Mouse (Mus musculus) CD8-positive naive resting alpha-beta T cell, adult 57 days (primary cell): Measurements from ENCODE around the gene Olfr967. TPM values are rescaled to one million over a fixed set of nuclear protein-coding genes. Genes with fewer than 3 reads are reported as not detected.

Source experiments
- total RNA-seq: library from RNA; stranded (reverse); gene quantifications from one replicate; pipeline ENCODE4 v1.2.4, GENCODE M21; 2023

The Olfr967 gene
- not detected for total RNA-seq

DNA sequence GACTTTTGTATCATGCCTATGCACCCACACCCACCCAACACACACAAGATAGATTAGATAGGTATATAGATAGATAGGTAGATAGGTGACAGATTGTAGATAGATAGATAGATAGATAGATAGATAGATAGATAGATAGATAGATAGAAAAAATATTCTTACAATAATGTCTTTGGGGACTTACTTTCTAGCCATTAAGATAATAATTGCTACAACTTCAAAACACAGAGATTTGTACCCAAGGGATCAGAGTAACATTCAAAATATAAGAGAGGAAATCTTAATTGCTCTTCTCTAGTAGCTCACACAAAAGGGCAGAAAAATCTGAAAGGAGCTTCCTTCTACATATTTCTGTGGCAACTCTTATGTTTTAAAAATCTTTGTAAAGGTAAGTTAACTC lies at the start of gene Olfr967:
Olfr967 (plus strand) TSS at position 301 of the 400 bp plus-strand sequence.

DNA sequence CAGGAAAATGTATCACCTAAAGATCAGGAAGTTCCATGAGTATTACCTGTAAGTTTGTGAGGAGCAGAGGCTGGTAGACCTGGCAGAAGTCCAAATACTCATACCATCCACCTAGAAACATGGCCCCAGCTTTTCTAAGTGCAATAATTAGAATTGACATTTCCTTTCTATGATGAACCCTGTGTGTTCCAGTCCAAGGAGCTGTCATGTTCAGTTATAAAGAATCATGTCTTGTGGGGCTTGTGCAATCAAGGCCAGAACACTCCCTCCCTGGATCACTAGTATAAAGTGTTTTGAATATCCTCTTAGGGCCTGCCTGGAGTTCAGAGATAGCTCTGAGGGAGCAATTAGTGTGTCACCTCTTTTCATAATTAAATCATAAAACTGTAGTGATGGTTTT lies 39.0 kb upstream of the Olfr967 start, which contains the start of gene Olfr149:
Olfr149 (minus strand) TSS at position 101 of the 400 bp plus-strand sequence.

DNA sequence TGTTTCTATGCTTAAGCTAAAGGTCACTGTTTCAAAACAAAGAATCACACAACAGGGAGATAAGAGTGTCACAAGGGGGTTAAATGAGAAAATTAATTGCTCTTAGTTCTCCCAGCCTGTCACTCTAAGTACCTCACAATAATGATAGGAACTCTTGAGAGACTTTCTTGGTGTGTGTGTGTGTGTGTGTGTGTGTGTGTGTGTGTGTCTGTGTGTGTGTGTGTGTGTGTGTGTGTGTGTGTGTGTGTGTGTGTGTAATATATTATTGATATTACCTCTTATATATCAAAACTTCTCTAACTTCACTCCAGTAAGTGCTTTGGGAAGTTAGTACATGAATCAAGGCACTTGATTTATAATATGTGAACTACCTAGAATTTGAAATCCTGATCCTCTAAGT lies 35.0 kb upstream of the Olfr967 start, which contains the start of gene Olfr965:
Olfr965 (plus strand) TSS at position 301 of the 400 bp plus-strand sequence.

DNA sequence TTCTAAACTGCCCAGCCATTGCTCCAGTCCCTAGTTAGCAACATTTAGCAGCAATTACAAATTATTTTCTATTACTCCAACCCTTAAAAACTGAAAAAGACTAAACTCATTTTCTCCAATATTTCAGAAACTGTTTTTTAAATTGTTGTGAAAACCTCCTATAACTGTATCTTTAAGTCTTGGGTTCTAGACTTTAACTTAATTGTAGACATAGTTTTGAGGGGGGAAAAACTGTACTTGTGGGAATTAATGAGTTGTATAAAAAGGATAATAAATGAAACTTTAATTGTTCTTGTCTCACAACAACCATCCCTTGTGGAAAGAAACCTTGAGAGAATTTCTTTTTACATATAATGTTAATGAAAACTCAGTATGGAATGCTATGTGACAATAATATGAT lies 15.4 kb upstream of the Olfr967 start, which contains the start of gene Olfr150:
Olfr150 (plus strand) TSS at position 301 of the 400 bp plus-strand sequence.

DNA sequence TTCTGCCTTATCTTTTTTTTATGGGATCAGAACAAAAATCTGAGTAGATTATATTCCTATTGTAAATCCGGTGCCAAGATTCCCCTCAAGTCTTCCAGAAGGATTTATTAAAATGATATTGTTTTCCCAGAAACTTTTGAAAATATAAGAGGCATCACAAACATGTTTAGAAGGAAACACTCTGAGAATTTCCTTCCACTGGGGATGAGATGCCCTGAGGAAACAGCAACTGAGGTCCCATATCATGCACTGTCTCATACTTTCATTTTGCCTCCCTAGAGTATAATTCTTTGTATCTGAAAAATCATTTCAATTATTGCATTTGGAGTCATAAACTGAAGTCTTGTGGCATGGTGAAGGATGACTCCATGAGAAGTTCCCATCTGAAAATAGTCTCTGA lies 37.1 kb downstream of the Olfr967 start, which contains the start of gene Olfr968:
Olfr968 (minus strand) TSS at position 101 of the 400 bp plus-strand sequence.

GRCm38 (mm10) chr9:39790558-39790957 lies 44.5 kb downstream of the Olfr967 start, which contains the start of gene Olfr969:
Gene Olfr969 (plus strand): TSS chr9:39790945.

Other genes with a start within 250 kb of the Olfr967 start
- not detected for gene Olfr957, start 230.4 kb upstream of the Olfr967 start, total RNA-seq
- gene Olfr958, start 192.2 kb upstream of the Olfr967 start, total RNA-seq: not detected
- not detected for gene Olfr959, start 170.7 kb upstream of the Olfr967 start, total RNA-seq
- not detected for gene AW551984, start 141.8 kb upstream of the Olfr967 start, total RNA-seq
- not detected for gene Olfr148, start 135.6 kb upstream of the Olfr967 start, total RNA-seq
- gene Olfr960, start 124.9 kb upstream of the Olfr967 start, total RNA-seq: not detected
- not detected for gene Olfr961, start 101.2 kb upstream of the Olfr967 start, total RNA-seq
- gene Olfr963, start 79.0 kb upstream of the Olfr967 start, total RNA-seq: not detected
- not detected for gene Olfr149, start 39.1 kb upstream of the Olfr967 start, total RNA-seq
- not detected for gene Olfr965, start 34.9 kb upstream of the Olfr967 start, total RNA-seq
- gene Olfr150, start 15.3 kb upstream of the Olfr967 start, total RNA-seq: not detected
- not detected for gene Olfr968, start 37.0 kb downstream of the Olfr967 start, total RNA-seq
- gene Olfr969, start 44.7 kb downstream of the Olfr967 start, total RNA-seq: not detected
- not detected for gene Olfr970, start 62.6 kb downstream of the Olfr967 start, total RNA-seq
- not detected for gene Olfr971, start 90.6 kb downstream of the Olfr967 start, total RNA-seq
- gene Olfr972, start 120.2 kb downstream of the Olfr967 start, total RNA-seq: not detected
- gene Olfr229, start 161.1 kb downstream of the Olfr967 start, total RNA-seq: not detected
- not detected for gene Olfr974, start 191.3 kb downstream of the Olfr967 start, total RNA-seq
- not detected for gene Olfr975, start 205.8 kb downstream of the Olfr967 start, total RNA-seq
- not detected for gene Olfr976, start 214.9 kb downstream of the Olfr967 start, total RNA-seq
- gene Olfr978, start 245.9 kb downstream of the Olfr967 start, total RNA-seq: not detected